Mouse (Mus musculus) thymus, adult 2 months (tissue): ENCODE measurements at regions not wholly inside any gene's neighbourhood (a gene's known extent, or its start where the extent isn't known, plus 50 kb on each side); places are given as distances from the start of the nearest gene placed in this dataset.

Experiments
- CTCF ChIP-seq: fragments of 200-500 bp; IDR thresholded peaks from 2 replicates; pipeline ENCODE4 v1.5.1; 2012; ENCODE audit warnings: mild to moderate bottlenecking, control low read depth, low read length, moderate library complexity, borderline replicate concordance; ENCODE audit not compliant: control insufficient read depth, poor library complexity, insufficient read depth; ENCODE audit errors: extremely low read depth
- POLR2A ChIP-seq: fragments of 200-500 bp; IDR thresholded peaks from 2 replicates; pipeline ENCODE4 v1.6.1; 2012; ENCODE audit warnings: mild to moderate bottlenecking, low read length, control low read depth, moderate library complexity; ENCODE audit not compliant: control insufficient read depth, poor library complexity, insufficient read depth; ENCODE audit errors: extremely low read depth

DNA sequence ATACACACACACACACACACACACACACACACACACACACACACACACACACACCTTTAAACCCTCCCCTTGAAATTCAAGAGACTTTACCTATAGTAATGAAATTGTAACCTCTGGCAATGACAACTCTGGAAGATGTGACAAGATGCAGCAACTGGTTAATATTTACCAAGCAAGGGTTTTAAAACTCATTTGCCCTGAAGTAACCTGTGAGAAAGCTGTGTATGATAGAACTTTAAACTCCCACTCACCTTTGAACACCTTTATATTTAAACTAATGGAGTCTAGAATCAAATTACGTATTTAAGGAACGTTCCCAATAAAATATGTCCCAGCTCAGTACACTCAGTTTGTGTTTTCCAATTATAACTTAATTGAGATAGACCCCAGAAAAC lies 364.6 kb downstream of the Cog6 start:
- TF ChIP-seq POLR2A (no peak), CTCF (no peak)
